Mouse (Mus musculus): ENCODE measurements around the gene Slc25a21. TPM values are rescaled to one million over a fixed set of nuclear protein-coding genes. Genes with fewer than 3 reads are reported as not detected.

The Slc25a21 gene
- polyA plus RNA-seq, 1 experiment from 2014 or later: 22.7 TPM

DNA sequence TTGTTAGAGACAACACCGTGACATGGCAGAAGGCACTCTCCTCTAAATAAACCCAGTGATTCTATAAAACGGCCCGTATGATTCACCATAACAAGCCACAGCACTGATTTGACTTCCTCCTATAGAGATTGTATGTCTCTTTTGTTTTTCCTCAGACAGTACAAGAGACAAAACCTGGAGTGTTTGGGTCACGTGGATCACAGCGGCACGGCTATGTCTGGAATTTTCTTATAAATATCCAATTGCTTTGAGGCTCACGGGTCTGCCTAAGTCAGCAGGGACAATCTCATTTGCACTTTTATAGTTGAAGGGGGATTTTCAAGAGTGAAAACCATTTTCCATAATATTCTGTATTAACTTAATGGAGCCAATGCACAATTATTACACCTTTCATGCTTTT lies 320.7 kb downstream of the Slc25a21 start:
- no peaks in the 10 kb centered on the region for H3K36me3 ChIP-seq (replicated peaks)
- no peak overlapping the region for H3K4me3 ChIP-seq (replicated peaks)
- no peak overlapping the region for H3K27ac ChIP-seq (replicated peaks)
- H3K9ac ChIP-seq: no peak overlapping the region
- WGBS (ENCODE audit: insufficient replicate concordance): 78% methylated on average over 7 of the region's 7 CpGs
- ATAC-seq (ENCODE audit: insufficient read depth): no peak
- no peaks in the 10 kb centered on the region for H3K9me3 ChIP-seq (replicated peaks)
- no peaks in the 10 kb centered on the region for H3K27me3 ChIP-seq
- H3K4me2 ChIP-seq: no peak overlapping the region
- H3K4me1 ChIP-seq (replicated peaks): no peaks in the 10 kb centered on the region

GRCm38 (mm10) chr12:56873204-56873603 lies 324.1 kb downstream of the Slc25a21 start:
- Histone ChIP-seq H3K27ac (replicated peaks) (no peak overlapping the region), H3K4me2 (no peak overlapping the region), H3K4me3 (replicated peaks) (no peak overlapping the region), H3K36me3 (replicated peaks) (no peaks in the 10 kb centered on the region), H3K9ac (no peak overlapping the region), H3K9me3 (replicated peaks) (no peaks in the 10 kb centered on the region), H3K27me3 (no peaks in the 10 kb centered on the region), H3K4me1 (replicated peaks) (no peaks in the 10 kb centered on the region)
- no peak for ATAC-seq (ENCODE audit: insufficient read depth)

- no peak overlapping the region for H3K9ac ChIP-seq
- H3K9me3 ChIP-seq (replicated peaks): no peaks in the 10 kb centered on the region
- no peak overlapping the region for H3K4me2 ChIP-seq
- no peak overlapping the region for H3K4me3 ChIP-seq (replicated peaks)
- no peak for ATAC-seq (ENCODE audit: insufficient read depth)
- H3K36me3 ChIP-seq (replicated peaks): no peaks in the 10 kb centered on the region
- 55% methylated on average over 3 of the region's 3 CpGs for WGBS (ENCODE audit: insufficient replicate concordance)
- H3K4me1 ChIP-seq (replicated peaks): no peaks in the 10 kb centered on the region
- no peak overlapping the region for H3K27ac ChIP-seq (replicated peaks)
- H3K27me3 ChIP-seq: no peaks in the 10 kb centered on the region
Observed at GRCm38 (mm10) chr12:56870569-56870968, 326.7 kb downstream of the Slc25a21 start.

- WGBS (ENCODE audit: insufficient replicate concordance): 78% methylated on average over 4 of the region's 4 CpGs
- Histone ChIP-seq H3K9me3 (replicated peaks) (no peaks in the 10 kb centered on the region), H3K36me3 (replicated peaks) (no peaks in the 10 kb centered on the region), H3K9ac (no peak overlapping the region), H3K27ac (replicated peaks) (no peak overlapping the region), H3K4me2 (no peak overlapping the region), H3K4me3 (replicated peaks) (no peak overlapping the region), H3K27me3 (no peaks in the 10 kb centered on the region), H3K4me1 (replicated peaks) (no peaks in the 10 kb centered on the region)
- ATAC-seq (ENCODE audit: insufficient read depth): no peak
Observed at GRCm38 (mm10) chr12:56863873-56864562, 333.3 kb downstream of the Slc25a21 start.

GRCm38 (mm10) chr12:56852679-56853078 lies 344.6 kb downstream of the Slc25a21 start:
- H3K4me1 ChIP-seq (replicated peaks): no peaks in the 10 kb centered on the region
- no peak overlapping the region for H3K27ac ChIP-seq (replicated peaks)
- no peaks in the 10 kb centered on the region for H3K36me3 ChIP-seq (replicated peaks)
- no peak overlapping the region for H3K9ac ChIP-seq
- no peak for ATAC-seq (ENCODE audit: insufficient read depth)
- no peak overlapping the region for H3K4me2 ChIP-seq
- no peaks in the 10 kb centered on the region for H3K27me3 ChIP-seq
- no peak overlapping the region for H3K4me3 ChIP-seq (replicated peaks)
- WGBS (ENCODE audit: insufficient replicate concordance): 51% methylated on average over 4 of the region's 4 CpGs
- no peaks in the 10 kb centered on the region for H3K9me3 ChIP-seq (replicated peaks)

DNA sequence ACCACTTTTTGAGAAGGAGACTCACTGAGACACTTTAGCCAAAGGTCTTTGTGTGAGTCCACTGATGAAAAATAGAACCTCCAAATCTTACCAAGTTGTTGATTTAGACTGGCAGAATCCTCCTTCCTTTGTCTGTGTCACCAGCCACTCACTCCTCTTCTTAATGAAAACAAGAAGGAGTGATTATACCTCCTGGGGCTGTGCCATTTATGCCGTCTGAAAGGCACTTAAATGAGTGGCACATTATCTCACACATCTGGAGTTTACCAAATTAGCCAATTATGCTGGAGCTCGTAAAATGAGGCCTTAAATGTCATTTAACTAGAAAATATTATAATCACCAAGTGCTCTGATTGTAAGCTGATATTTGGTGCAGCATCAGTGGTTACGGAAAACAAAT lies 345.8 kb downstream of the Slc25a21 start:
- 63% methylated on average over 3 of the region's 3 CpGs for WGBS (ENCODE audit: insufficient replicate concordance)
- H3K9me3 ChIP-seq (replicated peaks): no peaks in the 10 kb centered on the region

DNA sequence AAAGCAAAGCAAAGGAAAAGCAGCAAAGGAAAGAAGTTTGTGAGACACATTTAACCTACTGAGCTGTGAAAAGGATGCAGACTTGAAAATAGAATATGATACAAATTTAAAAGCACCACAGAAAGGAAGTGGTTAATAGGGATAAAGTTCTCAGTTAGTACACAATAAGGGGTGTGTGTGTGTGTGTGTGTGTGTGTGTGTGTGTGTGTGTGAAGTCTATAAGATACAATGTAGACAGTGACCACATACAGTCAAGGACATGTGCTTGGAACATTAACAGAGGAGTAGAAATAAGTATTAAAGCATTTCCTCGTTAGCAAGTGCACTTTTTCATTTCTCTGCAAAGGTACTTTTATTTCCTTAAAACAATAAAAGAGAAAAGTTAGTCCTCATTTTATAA lies 367.3 kb downstream of the Slc25a21 start:
- Histone ChIP-seq H3K27ac (replicated peaks) (no peak overlapping the region), H3K4me2 (no peak overlapping the region), H3K9ac (no peak overlapping the region), H3K9me3 (replicated peaks) (no peaks in the 10 kb centered on the region), H3K4me1 (replicated peaks) (no peaks in the 10 kb centered on the region), H3K36me3 (replicated peaks) (no peaks in the 10 kb centered on the region), H3K27me3 (no peaks in the 10 kb centered on the region), H3K4me3 (replicated peaks) (no peak overlapping the region)
- no peak for ATAC-seq (ENCODE audit: insufficient read depth)
- WGBS (ENCODE audit: insufficient replicate concordance): 74% methylated on average over 1 of the region's 1 CpGs

More for the DNA sequence above, 345.8 kb downstream of the Slc25a21 start:
- no peak overlapping the region for H3K4me2 ChIP-seq
- H3K27me3 ChIP-seq: no peaks in the 10 kb centered on the region
- H3K27ac ChIP-seq (replicated peaks): no peak overlapping the region
- no peaks in the 10 kb centered on the region for H3K4me1 ChIP-seq (replicated peaks)
- no peak for ATAC-seq (ENCODE audit: insufficient read depth)
- H3K4me3 ChIP-seq (replicated peaks): no peak overlapping the region
- H3K36me3 ChIP-seq (replicated peaks): no peaks in the 10 kb centered on the region
- no peak overlapping the region for H3K9ac ChIP-seq

DNA sequence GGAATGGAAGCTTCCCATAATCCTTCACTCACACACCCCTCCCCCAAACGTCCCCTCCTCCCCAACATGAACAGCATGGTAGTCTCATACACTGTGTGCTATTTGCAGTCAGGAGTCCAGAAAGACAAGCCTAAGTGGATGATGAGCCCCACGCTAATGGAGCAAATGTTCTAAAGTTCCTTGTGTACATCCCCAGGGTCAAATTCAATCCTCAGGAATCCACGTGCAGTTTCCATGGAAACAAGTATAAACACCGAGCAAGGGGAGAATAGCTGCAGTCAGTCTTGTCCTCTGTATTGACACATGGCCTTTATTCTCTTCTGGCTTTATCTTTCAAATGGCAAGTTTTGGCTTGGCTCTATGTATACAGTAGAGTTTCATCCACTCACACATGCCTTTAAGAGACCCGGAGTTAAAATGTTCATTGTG lies 367.8 kb downstream of the Slc25a21 start:
- Histone ChIP-seq H3K9ac (no peak overlapping the region), H3K4me3 (replicated peaks) (no peak overlapping the region), H3K4me1 (replicated peaks) (no peaks in the 10 kb centered on the region), H3K27me3 (no peaks in the 10 kb centered on the region), H3K9me3 (replicated peaks) (no peaks in the 10 kb centered on the region), H3K4me2 (no peak overlapping the region), H3K36me3 (replicated peaks) (no peaks in the 10 kb centered on the region), H3K27ac (replicated peaks) (no peak overlapping the region)
- no peak for ATAC-seq (ENCODE audit: insufficient read depth)
- 45% methylated on average over 5 of the region's 5 CpGs for WGBS (ENCODE audit: insufficient replicate concordance)

- WGBS (ENCODE audit: insufficient replicate concordance): 76% methylated on average over 8 of the region's 8 CpGs
- Histone ChIP-seq H3K4me3 (replicated peaks) (no peak overlapping the region), H3K27ac (replicated peaks) (no peak overlapping the region), H3K9me3 (replicated peaks) (no peaks in the 10 kb centered on the region), H3K4me2 (no peak overlapping the region), H3K4me1 (replicated peaks) (no peaks in the 10 kb centered on the region), H3K36me3 (replicated peaks) (no peaks in the 10 kb centered on the region), H3K9ac (no peak overlapping the region), H3K27me3 (no peaks in the 10 kb centered on the region)
- no peak for ATAC-seq (ENCODE audit: insufficient read depth)
Observed at GRCm38 (mm10) chr12:56827808-56828384, 369.4 kb downstream of the Slc25a21 start.

GRCm38 (mm10) chr12:56824688-56825087 lies 372.6 kb downstream of the Slc25a21 start:
- Histone ChIP-seq H3K27me3 (no peaks in the 10 kb centered on the region), H3K27ac (replicated peaks) (no peak overlapping the region), H3K4me3 (replicated peaks) (no peak overlapping the region), H3K36me3 (replicated peaks) (no peaks in the 10 kb centered on the region), H3K9me3 (replicated peaks) (no peaks in the 10 kb centered on the region), H3K4me1 (replicated peaks) (no peaks in the 10 kb centered on the region), H3K9ac (no peak overlapping the region), H3K4me2 (no peak overlapping the region)
- 60% methylated on average over 5 of the region's 5 CpGs for WGBS (ENCODE audit: insufficient replicate concordance)
- ATAC-seq (ENCODE audit: insufficient read depth): no peak

DNA sequence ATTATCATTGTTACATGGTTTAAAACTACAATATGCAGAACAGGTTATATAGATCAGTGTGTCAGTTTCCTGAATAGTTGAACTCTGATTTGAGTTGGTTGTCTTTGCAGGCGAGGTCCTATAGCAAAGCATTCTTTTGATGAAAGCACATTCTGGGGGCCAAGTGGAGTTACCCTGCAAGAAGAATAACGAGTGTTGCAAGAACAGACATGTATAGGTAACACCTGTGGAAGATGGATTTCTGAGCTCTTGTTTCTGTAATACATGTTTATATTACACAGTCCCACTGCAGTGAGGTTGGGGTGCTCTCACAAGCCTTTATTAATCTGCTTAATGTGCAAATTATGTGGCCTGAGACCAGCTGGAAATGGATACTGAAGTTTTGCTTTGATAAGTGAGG lies 375.1 kb downstream of the Slc25a21 start:
- Histone ChIP-seq H3K27me3 (no peaks in the 10 kb centered on the region), H3K9ac (no peak overlapping the region), H3K36me3 (replicated peaks) (no peaks in the 10 kb centered on the region), H3K9me3 (replicated peaks) (no peaks in the 10 kb centered on the region), H3K4me2 (no peak overlapping the region), H3K27ac (replicated peaks) (no peak overlapping the region), H3K4me3 (replicated peaks) (no peak overlapping the region), H3K4me1 (replicated peaks) (no peaks in the 10 kb centered on the region)
- ATAC-seq (ENCODE audit: insufficient read depth): no peak
- 53% methylated on average over 2 of the region's 2 CpGs for WGBS (ENCODE audit: insufficient replicate concordance)

GRCm38 (mm10) chr12:56820604-56821003 lies 376.7 kb downstream of the Slc25a21 start:
- H3K9ac ChIP-seq: no peak overlapping the region
- no peaks in the 10 kb centered on the region for H3K36me3 ChIP-seq (replicated peaks)
- no peaks in the 10 kb centered on the region for H3K4me1 ChIP-seq (replicated peaks)
- no peak overlapping the region for H3K4me3 ChIP-seq (replicated peaks)
- H3K27me3 ChIP-seq: no peaks in the 10 kb centered on the region
- H3K4me2 ChIP-seq: no peak overlapping the region
- ATAC-seq (ENCODE audit: insufficient read depth): no peak
- WGBS (ENCODE audit: insufficient replicate concordance): 86% methylated on average over 2 of the region's 2 CpGs
- H3K27ac ChIP-seq (replicated peaks): no peak overlapping the region
- H3K9me3 ChIP-seq (replicated peaks): no peaks in the 10 kb centered on the region

Measured in liver, embryonic 15.5 days (tissue).